Mouse (Mus musculus) testis, adult 2 months (tissue): ENCODE measurements around the gene Pip4k2a. TPM values are rescaled to one million over a fixed set of nuclear protein-coding genes. Genes with fewer than 3 reads are reported as not detected.

Experiments used
- H3K27ac ChIP-seq: fragments of 200-500 bp; 2 replicates; pipeline ENCODE4 v1.5.1; 2012; ENCODE audit warnings: low read depth, low read length; ENCODE audit not compliant: control insufficient read depth, insufficient read depth
- H3K27me3 ChIP-seq: fragments of 200-500 bp; 2 replicates; pipeline ENCODE4 v1.6.1; 2012; ENCODE audit warnings: mild to moderate bottlenecking, low read length, moderate library complexity; ENCODE audit not compliant: control insufficient read depth, insufficient read depth
- H3K36me3 ChIP-seq: fragments of 200-500 bp; 2 replicates; pipeline ENCODE4 v1.6.1; 2012; ENCODE audit warnings: mild to moderate bottlenecking, low read length; ENCODE audit not compliant: control insufficient read depth, insufficient read depth
- H3K4me1 ChIP-seq: fragments of 200-500 bp; 2 replicates; pipeline ENCODE4 v1.6.1; 2012; ENCODE audit warnings: low read length; ENCODE audit not compliant: control insufficient read depth, insufficient read depth
- H3K4me3 ChIP-seq: fragments of 200-500 bp; 2 replicates; pipeline ENCODE4 v1.5.1; 2012; ENCODE audit warnings: low read depth, mild to moderate bottlenecking, low read length, moderate library complexity, mixed read lengths; ENCODE audit not compliant: control insufficient read depth
- CTCF ChIP-seq: fragments of 200-500 bp; IDR thresholded peaks from 2 replicates; pipeline ENCODE4 v1.5.1; 2012; ENCODE audit warnings: low read depth, mild to moderate bottlenecking, inconsistent platforms, low read length, moderate library complexity; ENCODE audit not compliant: control insufficient read depth, insufficient read depth, insufficient replicate concordance
- POLR2A ChIP-seq: fragments of 200-500 bp; IDR thresholded peaks from 2 replicates; pipeline ENCODE4 v1.6.1; 2012; ENCODE audit warnings: low read depth, mild to moderate bottlenecking, inconsistent platforms, low read length, moderate library complexity; ENCODE audit not compliant: control insufficient read depth
- polyA plus RNA-seq: library from polyadenylated mRNA; depleted of rRNA; stranded (reverse); fragments of >200 nt; gene quantifications from 2 replicates; pipeline ENCODE4 v1.2.3, GENCODE M21; 2012

The Pip4k2a gene
- polyA plus RNA-seq, 1 experiment, result 1.3 TPM

DNA sequence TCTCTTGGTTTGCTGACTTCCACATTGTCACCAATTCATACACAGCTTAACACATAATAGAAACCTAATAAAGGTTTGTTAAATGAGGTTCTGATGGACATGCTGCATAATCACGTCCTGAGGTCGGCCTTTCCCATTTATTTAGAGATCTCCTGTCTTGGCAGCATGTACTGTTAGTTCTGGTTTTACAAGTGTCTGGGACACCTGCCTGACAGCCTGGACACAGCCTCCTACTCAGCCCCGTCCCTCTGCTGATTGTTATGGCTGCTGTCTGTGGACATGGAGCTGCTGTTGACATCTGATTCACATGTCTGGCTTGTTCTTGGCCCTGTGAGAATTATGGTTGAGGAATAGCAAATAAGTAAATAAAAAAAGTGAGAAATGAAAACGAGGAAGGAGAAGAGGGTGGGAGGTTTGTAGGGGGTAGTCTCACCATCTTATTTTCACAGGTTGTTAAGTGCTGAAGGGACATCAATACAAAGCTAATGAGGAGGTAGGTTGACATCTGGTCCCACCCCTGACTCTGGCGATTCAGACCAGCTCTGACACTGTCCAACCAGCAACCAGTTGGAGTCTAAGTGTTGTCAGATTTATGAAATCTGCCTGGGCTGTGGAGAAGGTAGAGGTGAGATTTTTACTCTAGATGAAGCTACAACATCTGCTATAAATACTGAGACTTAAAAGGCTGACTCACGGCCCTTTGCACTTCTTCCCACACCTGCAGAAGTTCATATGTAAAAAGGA, 166.7 kb downstream of the Pip4k2a start:
- Histone ChIP-seq H3K27me3 (no peaks in the 10 kb centered on the region), H3K36me3 (no peaks in the 10 kb centered on the region), H3K4me1 (no peaks in the 10 kb centered on the region), H3K27ac (no peak overlapping the region), H3K4me3 (no peak overlapping the region)
- TF ChIP-seq CTCF, result no peak
- no peak for TF ChIP-seq POLR2A

DNA sequence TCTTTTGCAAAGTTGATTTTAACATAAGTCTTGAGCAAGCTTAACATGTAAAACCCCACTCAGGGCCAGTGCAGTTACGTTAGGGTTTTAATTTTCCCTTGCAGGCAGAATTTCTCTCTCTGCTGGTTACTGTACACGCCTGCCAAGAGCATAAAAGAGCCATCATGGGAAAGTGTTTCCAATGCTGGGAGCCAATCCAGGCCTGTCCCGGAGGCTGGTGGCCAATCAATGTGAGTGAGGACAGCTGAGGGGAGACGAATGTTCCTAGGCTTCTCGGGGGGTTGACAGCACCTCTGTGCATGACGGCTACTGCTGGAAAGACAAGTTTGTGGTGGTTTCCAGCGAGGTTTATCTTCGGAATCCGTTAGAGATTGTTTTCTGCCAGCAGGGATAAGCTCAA, 175.2 kb downstream of the Pip4k2a start:
- Histone ChIP-seq H3K27me3 (no peaks in the 10 kb centered on the region), H3K27ac (no peak overlapping the region), H3K4me1 (peaks cover 5% of the 10 kb centered on the region), H3K36me3 (no peaks in the 10 kb centered on the region), H3K4me3 (no peak overlapping the region)
- TF ChIP-seq POLR2A, result no peak
- no peak for TF ChIP-seq CTCF

DNA sequence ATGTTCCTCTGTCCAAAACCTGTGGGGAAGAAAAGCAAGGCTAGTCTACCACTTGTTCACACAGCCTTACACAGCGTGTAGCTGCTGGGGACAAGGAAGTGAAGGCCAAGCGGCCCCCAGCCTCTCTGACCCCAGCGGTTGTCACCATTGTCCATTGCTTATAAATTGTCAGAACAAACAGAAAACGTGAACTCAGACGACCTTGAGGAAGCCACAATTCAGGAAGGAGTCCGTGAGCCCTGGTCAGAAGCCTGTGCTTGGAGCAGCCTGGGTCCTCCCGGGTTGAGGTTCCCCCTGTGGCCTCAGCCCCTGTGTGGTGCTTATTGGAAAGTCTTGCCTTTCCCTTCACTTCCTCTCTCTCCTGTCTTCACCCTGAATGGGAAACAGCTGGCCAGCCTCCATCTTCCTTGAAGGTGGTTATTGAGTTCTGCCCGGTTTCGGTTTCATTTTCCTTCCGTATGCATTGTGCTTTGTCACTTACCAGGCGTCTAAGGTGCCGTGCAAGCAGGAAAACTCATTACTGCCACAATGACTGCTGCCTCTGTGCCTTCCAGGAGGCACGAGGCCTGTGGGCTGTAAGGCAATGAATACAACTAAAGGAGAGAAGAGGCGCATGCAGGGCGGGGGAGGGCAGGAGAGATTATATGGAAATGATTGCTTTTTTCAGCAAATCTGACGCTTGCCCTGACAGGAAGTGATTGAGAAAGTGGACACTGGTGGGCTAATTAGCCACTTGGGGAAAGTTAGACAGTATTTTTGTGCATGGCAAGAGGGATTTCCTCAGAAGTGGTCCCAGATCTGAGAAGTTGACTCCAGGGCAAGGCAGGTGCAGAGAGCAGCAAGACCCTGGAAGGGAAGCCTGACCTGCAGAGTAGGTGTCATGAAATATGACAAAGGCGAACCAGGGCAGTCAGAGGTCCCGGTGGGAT, 176.2 kb downstream of the Pip4k2a start:
- no peaks in the 10 kb centered on the region for H3K27me3 ChIP-seq
- H3K27ac ChIP-seq, result peak overlapping the region; percentile 40
- no peaks in the 10 kb centered on the region for H3K36me3 ChIP-seq
- TF ChIP-seq POLR2A (no peak), CTCF (no peak)
- H3K4me3 ChIP-seq, result peak overlapping the region; percentile 69
- H3K4me1 ChIP-seq, result peaks cover 5% of the 10 kb centered on the region

DNA sequence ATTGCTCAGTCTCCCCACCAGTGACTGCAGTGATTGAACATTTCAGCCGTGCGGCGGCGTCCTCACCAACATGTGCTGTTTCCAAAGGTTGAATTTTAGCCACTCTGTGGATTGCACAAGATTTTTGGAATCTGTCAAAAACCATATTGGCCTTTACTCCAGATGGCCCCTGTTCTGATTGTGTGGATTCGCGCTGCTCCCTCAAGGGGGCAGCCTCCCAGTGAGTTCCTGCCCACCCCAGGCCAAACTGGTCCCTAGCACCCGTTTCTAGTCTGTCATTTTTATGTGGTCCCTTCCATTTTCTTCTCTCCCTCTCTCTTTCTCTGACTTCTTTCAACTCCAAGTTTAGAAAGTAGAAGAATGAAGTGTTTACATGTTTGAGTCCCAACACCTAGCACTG, 178.4 kb downstream of the Pip4k2a start:
- peaks cover 5% of the 10 kb centered on the region for H3K4me1 ChIP-seq

DNA sequence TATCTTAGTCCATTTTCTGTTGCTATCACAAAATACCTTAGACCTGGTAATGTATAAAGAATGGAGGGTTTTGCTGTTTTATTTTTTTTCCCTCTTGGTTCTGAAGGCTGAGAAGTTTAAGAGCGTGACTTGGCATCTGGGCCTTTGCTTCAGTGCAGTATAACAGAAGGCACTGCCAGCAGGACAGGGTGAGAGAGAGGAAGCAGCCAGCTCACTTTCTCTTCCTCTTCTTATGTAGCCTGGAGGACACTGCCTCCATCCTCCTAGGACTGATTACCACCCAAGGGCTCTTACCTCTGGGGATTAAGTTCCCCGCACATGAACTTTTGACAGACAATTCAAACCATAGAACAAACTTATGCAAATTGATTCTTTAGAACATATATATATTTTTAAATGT, 181.9 kb downstream of the Pip4k2a start:
- TF ChIP-seq POLR2A (no peak), CTCF (no peak)
- Histone ChIP-seq H3K27me3 (no peaks in the 10 kb centered on the region), H3K4me1 (no peaks in the 10 kb centered on the region), H3K27ac (no peak overlapping the region), H3K4me3 (no peak overlapping the region), H3K36me3 (no peaks in the 10 kb centered on the region)

More for the DNA sequence above, 178.4 kb downstream of the Pip4k2a start:
- no peak overlapping the region for H3K27ac ChIP-seq
- H3K36me3 ChIP-seq, result no peaks in the 10 kb centered on the region
- H3K4me3 ChIP-seq, result no peak overlapping the region
- TF ChIP-seq POLR2A (no peak), CTCF (no peak)
- H3K27me3 ChIP-seq, result no peaks in the 10 kb centered on the region

DNA sequence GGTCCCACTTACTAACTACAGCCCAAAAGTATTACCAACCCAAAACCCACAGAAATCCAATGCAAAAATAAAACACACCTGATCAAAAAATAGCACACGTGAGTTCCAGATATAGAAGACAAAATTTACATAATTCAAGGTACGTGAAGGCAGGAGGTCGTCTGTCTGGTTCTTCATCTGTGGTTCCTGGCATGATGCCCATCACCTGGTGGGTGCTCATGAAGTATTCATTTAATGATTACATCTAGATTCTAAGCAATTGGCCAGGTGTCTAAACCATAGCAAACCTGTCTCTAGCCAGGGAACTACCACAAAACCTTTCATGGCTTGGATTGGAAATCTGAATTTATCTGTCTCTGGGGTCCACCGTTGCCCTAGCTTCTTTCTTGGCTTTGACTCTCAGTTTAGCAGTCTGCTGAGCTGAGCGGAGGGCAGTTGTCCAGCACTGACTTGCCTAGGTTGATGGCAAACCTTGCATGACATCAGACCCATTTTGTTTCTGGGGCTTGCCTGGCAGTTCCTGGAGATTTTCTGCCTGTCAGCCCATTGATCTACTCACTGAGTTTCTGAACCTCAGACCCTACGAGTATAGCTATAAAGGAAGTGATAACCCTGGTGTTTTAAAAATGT, 182.5 kb downstream of the Pip4k2a start:
- Histone ChIP-seq H3K4me3 (no peak overlapping the region), H3K27ac (no peak overlapping the region), H3K36me3 (no peaks in the 10 kb centered on the region), H3K27me3 (no peaks in the 10 kb centered on the region), H3K4me1 (no peaks in the 10 kb centered on the region)
- TF ChIP-seq POLR2A, result no peak
- no peak for TF ChIP-seq CTCF

DNA sequence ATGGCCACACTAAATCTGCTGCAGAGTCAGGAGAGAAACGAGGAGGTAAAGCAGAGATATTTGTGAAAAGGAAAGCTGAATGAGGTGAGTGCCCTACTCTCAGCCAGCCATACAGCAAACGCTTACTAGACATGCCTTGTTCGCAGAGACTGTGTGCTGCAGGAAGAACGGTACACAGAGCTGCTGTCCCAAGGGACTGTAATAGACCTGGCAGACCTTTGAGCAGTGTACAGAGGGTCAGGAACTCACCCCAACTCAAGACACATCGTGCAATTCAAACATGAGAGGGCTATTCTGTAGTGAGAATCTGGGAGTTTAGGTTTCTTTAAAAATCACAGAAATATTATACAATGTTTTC, 183.5 kb downstream of the Pip4k2a start:
- TF ChIP-seq POLR2A, result no peak
- no peak for TF ChIP-seq CTCF
- H3K4me3 ChIP-seq, result no peak overlapping the region

More for the DNA sequence above, 183.5 kb downstream of the Pip4k2a start:
- H3K27ac ChIP-seq, result no peak overlapping the region
- no peaks in the 10 kb centered on the region for H3K4me1 ChIP-seq
- H3K27me3 ChIP-seq, result no peaks in the 10 kb centered on the region
- H3K36me3 ChIP-seq, result no peaks in the 10 kb centered on the region
